Mouse (Mus musculus): ENCODE results near the gene Zfp420. TPM values are rescaled to one million over a fixed set of nuclear protein-coding genes. Genes with fewer than 3 reads are reported as not detected.

Gene Zfp420
- polyA plus RNA-seq, 1 experiment from 2014 or later = 19.0 TPM

Small RNA genes lying within 50 kb of the gene (microRNA-seq; reads per million reads assigned to microRNA genes)
- not detected for gene Mir7668

Other genes with a start within 250 kb of the Zfp420 start
- gene Catsperg2, start 132.9 kb upstream of the Zfp420 start, polyA plus RNA-seq (2015; fragmentation: Nextera tagmentation; extraction: Ambion mirVana) = 0.22 and 0.37 TPM in 2 replicates
- gene Zfp84, start 91.4 kb upstream of the Zfp420 start, polyA plus RNA-seq (2015; fragmentation: Nextera tagmentation; extraction: Ambion mirVana) = 13.3 and 17.7 TPM in 2 replicates
- 11.0 and 11.9 TPM in 2 replicates for gene Zfp30, start 76.0 kb upstream of the Zfp420 start, polyA plus RNA-seq (2015; fragmentation: Nextera tagmentation; extraction: Ambion mirVana)
- 26.8 and 27.6 TPM in 2 replicates for gene Zfp790, start 43.9 kb upstream of the Zfp420 start, polyA plus RNA-seq (2015; fragmentation: Nextera tagmentation; extraction: Ambion mirVana)
- gene Zfp940, start 6.3 kb upstream of the Zfp420 start, polyA plus RNA-seq (2015; fragmentation: Nextera tagmentation; extraction: Ambion mirVana) = 12.9 and 14.2 TPM in 2 replicates
- gene Zfp27, start 46.6 kb downstream of the Zfp420 start, polyA plus RNA-seq (2015; fragmentation: Nextera tagmentation; extraction: Ambion mirVana) = 17.1 and 17.6 TPM in 2 replicates
- 6.3 and 6.7 TPM in 2 replicates for gene Zfp383, start 48.2 kb downstream of the Zfp420 start, polyA plus RNA-seq (2015; fragmentation: Nextera tagmentation; extraction: Ambion mirVana)
- gene Zfp74, start 94.1 kb downstream of the Zfp420 start, polyA plus RNA-seq (2015; fragmentation: Nextera tagmentation; extraction: Ambion mirVana) = 13.6 and 15.0 TPM in 2 replicates
- gene Zfp568, start 124.0 kb downstream of the Zfp420 start, polyA plus RNA-seq (2015; fragmentation: Nextera tagmentation; extraction: Ambion mirVana) = 5.5 and 6.5 TPM in 2 replicates
- gene Zfp14, start 191.4 kb downstream of the Zfp420 start, polyA plus RNA-seq (2015; fragmentation: Nextera tagmentation; extraction: Ambion mirVana) = 9.9 and 11.3 TPM in 2 replicates
- gene Zfp82, start 212.9 kb downstream of the Zfp420 start, polyA plus RNA-seq (2015; fragmentation: Nextera tagmentation; extraction: Ambion mirVana) = 12.0 and 14.2 TPM in 2 replicates
- 1.2 and 1.5 TPM in 2 replicates for gene Gm26920, start 230.4 kb downstream of the Zfp420 start, polyA plus RNA-seq (2015; fragmentation: Nextera tagmentation; extraction: Ambion mirVana)
- gene Zfp566, start 230.5 kb downstream of the Zfp420 start, polyA plus RNA-seq (2015; fragmentation: Nextera tagmentation; extraction: Ambion mirVana) = 16.2 and 16.4 TPM in 2 replicates
- gene Zfp260, start 234.8 kb downstream of the Zfp420 start, polyA plus RNA-seq (2015; fragmentation: Nextera tagmentation; extraction: Ambion mirVana) = 102 and 106 TPM in 2 replicates

Data from neural tube, embryonic 13.5 days (tissue).